Mouse (Mus musculus): ENCODE data around the gene Zgrf1. TPM values are rescaled to one million over a fixed set of nuclear protein-coding genes. Genes with fewer than 3 reads are reported as not detected.
A peak's percentile ranks its signal among the peaks of the same experiment; 100 is the strongest.

Zgrf1 gene
- polyA plus RNA-seq, 1 experiment from 2014 or later, result 4.5 TPM

GRCm38 (mm10) chr3:127660712-127661111 is 107.4 kb downstream of the Zgrf1 start:
- no peaks in the 10 kb centered on the region for H3K36me3 ChIP-seq
- peak; percentile 75; the same call in 1 of the 2 replicates for ATAC-seq (ENCODE audit: low read depth)
- no peak overlapping the region for H3K4me3 ChIP-seq
- H3K9me3 ChIP-seq, result no peaks in the 10 kb centered on the region
- no peak overlapping the region for H3K9ac ChIP-seq
- H3K27me3 ChIP-seq, result peaks cover 6% of the 10 kb centered on the region
- WGBS, result 31% methylated on average over 7 of the region's 7 CpGs
- H3K4me2 ChIP-seq, result no peak overlapping the region
- no peak overlapping the region for H3K27ac ChIP-seq (replicated peaks)
- peaks cover 16% of the 10 kb centered on the region for H3K4me1 ChIP-seq (replicated peaks)

DNA sequence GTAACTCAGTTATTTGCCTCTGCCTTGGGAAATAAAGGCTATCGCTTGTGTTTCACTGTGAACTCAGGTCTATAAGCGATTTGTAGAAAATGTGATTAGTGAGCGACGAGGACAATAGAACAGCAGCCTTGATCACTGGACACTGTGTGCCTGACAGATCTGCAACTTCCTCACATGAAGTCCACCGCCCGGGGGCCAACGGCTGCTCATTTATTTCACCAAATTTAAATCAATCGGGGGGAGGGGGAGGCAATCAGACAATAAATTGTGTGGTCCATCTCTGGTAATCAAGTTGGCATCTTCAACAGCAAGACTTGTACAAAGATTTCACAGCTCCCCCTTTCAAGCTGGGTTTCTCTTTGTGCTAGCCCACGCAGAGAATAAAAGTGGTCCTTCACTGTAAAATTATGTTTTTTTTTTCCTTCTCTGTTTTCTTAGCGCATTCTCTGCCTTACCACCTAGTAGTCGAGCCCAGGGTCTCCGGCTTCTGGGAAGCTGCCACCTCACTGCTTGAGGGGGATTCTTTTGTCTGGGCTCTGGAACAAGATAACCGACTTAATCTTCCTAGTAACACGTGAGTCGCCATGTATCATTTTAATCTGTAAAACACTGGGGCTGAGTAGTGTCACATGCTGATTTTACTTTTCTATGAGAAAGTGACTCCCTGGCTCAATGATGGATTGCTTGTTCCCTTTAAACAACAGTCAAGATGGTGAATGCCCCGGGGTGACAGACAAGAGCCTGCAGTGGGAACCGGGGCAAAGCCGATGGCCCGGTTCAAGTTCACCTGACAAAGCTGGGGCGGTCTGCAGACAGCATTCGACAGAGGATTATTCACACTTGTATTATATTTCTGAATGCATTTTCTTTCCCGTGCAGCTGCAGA is 108.6 kb downstream of the Zgrf1 start:
- peak overlapping the region; percentile 39 for H3K4me2 ChIP-seq
- H3K9ac ChIP-seq, result no peak overlapping the region
- H3K27me3 ChIP-seq, result peaks cover 4% of the 10 kb centered on the region
- 19% methylated on average over 22 of the region's 22 CpGs for WGBS
- peak; percentile 67 for ATAC-seq (ENCODE audit: low read depth)
- H3K4me1 ChIP-seq (replicated peaks), result peaks cover 16% of the 10 kb centered on the region
- no peaks in the 10 kb centered on the region for H3K36me3 ChIP-seq
- H3K9me3 ChIP-seq, result no peaks in the 10 kb centered on the region
- 0 out of 2 replicates have a peak overlapping the region, but pooled peaks have one; percentile 2 for H3K4me3 ChIP-seq
- H3K27ac ChIP-seq (replicated peaks), result no peak overlapping the region; the same call in 1 of the 2 replicates

MicroRNAs within 50 kb of the gene (microRNA counts, 519-probe panel; counts per million panel counts)
- not detected for microRNA mmu-miR-302a
- not detected for microRNA mmu-miR-302b
- microRNA mmu-miR-302c, result not detected
- 2,142 counts per million, percentile 16 among the panel's probes with 10 or more counts for microRNA mmu-miR-302d
- microRNA mmu-miR-367, result 2,586 counts per million, percentile 26 among the panel's probes with 10 or more counts

Small RNA genes within 50 kb of the gene (microRNA-seq; reads per million reads assigned to microRNA genes)
- gene Mir302a, result 116 reads per million, percentile 57 among the genes with 10 or more reads in this experiment
- gene Mir302b, result 73.4 reads per million, percentile 50 among the genes with 10 or more reads in this experiment
- gene Mir302c, result 9.3 reads per million, percentile 27 among the genes with 10 or more reads in this experiment
- gene Mir302d, result 98.8 reads per million, percentile 55 among the genes with 10 or more reads in this experiment
- gene Mir367, result not detected

Other genes starting within 250 kb of the Zgrf1 start
- gene Ank2, start 54.1 kb upstream of the Zgrf1 start, polyA plus RNA-seq (2015; fragmentation: Nextera tagmentation; extraction: Ambion mirVana), result 119 and 125 TPM in 2 replicates
- 30.6 and 34.0 TPM in 2 replicates for gene Larp7, start 140 bp upstream of the Zgrf1 start, polyA plus RNA-seq (2015; fragmentation: Nextera tagmentation; extraction: Ambion mirVana)
- gene Neurog2, start 79.6 kb downstream of the Zgrf1 start, polyA plus RNA-seq (2015; fragmentation: Nextera tagmentation; extraction: Ambion mirVana), result 10.1 and 13.6 TPM in 2 replicates
- 0.61 and 0.80 TPM in 2 replicates for gene Alpk1, start 227.0 kb downstream of the Zgrf1 start, polyA plus RNA-seq (2015; fragmentation: Nextera tagmentation; extraction: Ambion mirVana)
- gene Tifa, start 236.3 kb downstream of the Zgrf1 start, polyA plus RNA-seq (2015; fragmentation: Nextera tagmentation; extraction: Ambion mirVana), result 2.9 and 4.6 TPM in 2 replicates